Mouse (Mus musculus) stomach, postnatal 0 days (tissue): ENCODE measurements around the gene Ilvbl.

Experiments used
- CTCF ChIP-seq: IDR thresholded peaks from 2 replicates; pipeline ENCODE4 v1.5.1; 2016; ENCODE audit warnings: antibody characterized with exemption, low read depth, mild to moderate bottlenecking, moderate library complexity
- EP300 ChIP-seq: optimal IDR thresholded peaks from 2 replicates; pipeline ENCODE3; 2016; ENCODE audit warnings: antibody characterized with exemption

DNA sequence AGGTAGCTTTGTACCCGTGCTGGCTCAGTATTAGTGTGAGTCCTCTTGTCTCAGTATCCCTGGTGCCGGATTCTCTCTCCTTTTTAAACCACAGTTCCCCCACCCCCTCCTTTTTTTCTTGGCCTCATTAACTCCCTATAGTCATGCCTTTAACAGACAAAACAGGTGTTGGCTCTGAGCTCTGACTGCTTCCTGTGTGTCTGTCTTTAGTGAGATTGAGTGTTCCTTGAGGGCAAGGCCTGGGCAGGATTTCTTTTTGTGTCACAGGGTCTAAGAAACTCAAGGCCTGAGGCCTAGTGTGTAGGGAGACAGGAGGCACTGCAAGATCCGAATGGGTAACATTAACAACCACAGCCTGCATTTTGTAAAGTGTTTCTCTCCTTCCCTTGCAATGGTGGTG is 4.1 kb downstream of the Ilvbl start:
- no peak for TF ChIP-seq CTCF
- no peak for TF ChIP-seq EP300
